Mouse (Mus musculus): ENCODE data around the gene Ampd3.

DNA sequence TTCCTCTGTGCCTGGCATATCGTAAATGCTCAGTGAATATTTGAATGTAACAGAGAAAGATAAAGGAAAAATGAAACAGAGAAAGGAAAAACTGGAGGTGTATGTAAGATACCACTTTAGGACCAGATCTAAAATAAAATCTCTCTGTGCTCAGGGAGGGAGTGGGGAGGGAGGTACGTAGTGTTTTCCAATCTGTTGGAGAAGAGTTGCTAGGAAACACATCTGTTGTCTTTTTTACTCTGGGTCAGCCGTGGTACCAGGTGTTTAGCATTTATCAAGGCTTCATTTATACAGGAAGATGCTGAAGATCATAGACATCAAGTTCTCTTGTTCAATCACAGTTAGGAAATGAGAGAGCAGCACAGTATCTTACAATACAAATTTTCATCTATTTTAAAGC is 86.5 kb downstream of the Ampd3 start:
- no peak for TF ChIP-seq GATA1 (IDR thresholded peaks at IDR 0.05; ENCODE audit: borderline replicate concordance, low read length)
- no peak for TF ChIP-seq FLI1 (IDR thresholded peaks at IDR 0.05; ENCODE audit: low read length)
